Mouse (Mus musculus): Measurements from ENCODE around the gene Zfp689.

GRCm38 (mm10) chr7:127470743-127471645 is 22.0 kb upstream of the Zfp689 start:
- TF ChIP-seq CTCF (IDR thresholded peaks at IDR 0.05; ENCODE audit: insufficient read depth, low read length) (no peak), POLR2A (IDR thresholded peaks at IDR 0.05; ENCODE audit: borderline replicate concordance, extremely low read depth, low read depth, low read length) (peak; percentile 69; the same call in 1 of the 2 replicates)

Measured in lung, adult 2 months (tissue).